Mouse (Mus musculus): ENCODE data around the gene Spindoc. TPM values are rescaled to one million over a fixed set of nuclear protein-coding genes. Genes with fewer than 3 reads are reported as not detected.

Gene Spindoc
- total and polyA plus RNA-seq, 3 experiments: 13.0 to 54.1 TPM; not detected in 1

- peaks cover 10 to 33% of the 10 kb centered on the region in 2 experiments for H3K36me3 ChIP-seq (ENCODE audit: control insufficient read depth in 1 of 2, insufficient read depth in 2 of 2, low read length in 2 of 2)
- H3K4me3 ChIP-seq (ENCODE audit: control insufficient read depth in 1 of 2, insufficient read depth in 1 of 2, low read depth in 2 of 2, low read length in 2 of 2): no peak overlapping the region
- no peaks in the 10 kb centered on the region for H3K9me3 ChIP-seq (replicated peaks; ENCODE audit: insufficient read depth, low read length)
- TF ChIP-seq POLR2AphosphoS5 (IDR thresholded peaks at IDR 0.05; ENCODE audit: borderline replicate concordance, low read depth, low read length) (no peak), ELF1 (IDR thresholded peaks at IDR 0.05; ENCODE audit: low read depth, low read length) (no peak)
- H3K27me3 ChIP-seq (ENCODE audit: control insufficient read depth in 1 of 2, insufficient read depth in 2 of 2, low read length in 2 of 2): no peaks in the 10 kb centered on the region
- peaks cover 12 to 42% of the 10 kb centered on the region in 2 experiments for H3K4me1 ChIP-seq (ENCODE audit: control insufficient read depth in 1 of 2, insufficient read depth in 2 of 2, low read length in 2 of 2)
- DNase-seq (ENCODE audit: low read depth, low spot score): no peak
- no peak overlapping the region for H3K27ac ChIP-seq (ENCODE audit: control insufficient read depth, low read depth, low read length)
- no peak overlapping the region for H3K9ac ChIP-seq (ENCODE audit: control insufficient read depth, low read depth, low read length, poor library complexity, severe bottlenecking)
- peaks cover 88% of the 10 kb centered on the region for H3K79me2 ChIP-seq (ENCODE audit: control insufficient read depth, insufficient read depth, low read length, poor library complexity)
Observed at GRCm38 (mm10) chr19:7335656-7336055, 47.1 kb downstream of the Spindoc start.

GRCm38 (mm10) chr19:7334049-7334448 lies 48.7 kb downstream of the Spindoc start:
- no peak for DNase-seq (ENCODE audit: low read depth, low spot score)
- Histone ChIP-seq H3K9ac (ENCODE audit: control insufficient read depth, low read depth, low read length, poor library complexity, severe bottlenecking) (no peak overlapping the region), H3K4me3 (ENCODE audit: control insufficient read depth in 1 of 2, insufficient read depth in 1 of 2, low read depth in 2 of 2, low read length in 2 of 2) (no peak overlapping the region), H3K27ac (ENCODE audit: control insufficient read depth, low read depth, low read length) (no peak overlapping the region), H3K36me3 (ENCODE audit: control insufficient read depth in 1 of 2, insufficient read depth in 2 of 2, low read length in 2 of 2) (peaks cover 15 to 26% of the 10 kb centered on the region in 2 experiments), H3K79me2 (ENCODE audit: control insufficient read depth, insufficient read depth, low read length, poor library complexity) (peaks cover 76% of the 10 kb centered on the region), H3K27me3 (ENCODE audit: control insufficient read depth in 1 of 2, insufficient read depth in 2 of 2, low read length in 2 of 2) (no peaks in the 10 kb centered on the region), H3K9me3 (replicated peaks; ENCODE audit: insufficient read depth, low read length) (no peaks in the 10 kb centered on the region), H3K4me1 (ENCODE audit: control insufficient read depth in 1 of 2, insufficient read depth in 2 of 2, low read length in 2 of 2) (peaks cover 10 to 30% of the 10 kb centered on the region in 2 experiments)
- TF ChIP-seq BHLHE40 (IDR thresholded peaks at IDR 0.05; ENCODE audit: borderline replicate concordance, low read depth, low read length) (no peak), HCFC1 (IDR thresholded peaks at IDR 0.05; ENCODE audit: low read depth, low read length) (no peak), TBP (IDR thresholded peaks at IDR 0.05; ENCODE audit: low read depth, low read length) (no peak), GABPA (IDR thresholded peaks at IDR 0.05; ENCODE audit: low read depth, low read length) (no peak), MAX (IDR thresholded peaks at IDR 0.05; ENCODE audit: low read length) (no peak), E2F4 (IDR thresholded peaks at IDR 0.05; ENCODE audit: borderline replicate concordance, low read depth, low read length) (no peak), NELFE (IDR thresholded peaks at IDR 0.05; ENCODE audit: low read depth, low read length) (no peak)

GRCm38 (mm10) chr19:7321391-7321790 lies 61.4 kb downstream of the Spindoc start:
- no peak for DNase-seq (ENCODE audit: low read depth, low spot score)
- H3K4me3 ChIP-seq (ENCODE audit: control insufficient read depth in 1 of 2, insufficient read depth in 1 of 2, low read depth in 2 of 2, low read length in 2 of 2): no peak overlapping the region
- H3K9ac ChIP-seq (ENCODE audit: control insufficient read depth, low read depth, low read length, poor library complexity, severe bottlenecking): no peak overlapping the region
- peaks cover 0 to 6% of the 10 kb centered on the region in 2 experiments; a peak in 3 of 4 replicates for H3K4me1 ChIP-seq (ENCODE audit: control insufficient read depth in 1 of 2, insufficient read depth in 2 of 2, low read length in 2 of 2)
- H3K9me3 ChIP-seq (replicated peaks; ENCODE audit: insufficient read depth, low read length): no peaks in the 10 kb centered on the region
- H3K27me3 ChIP-seq (ENCODE audit: control insufficient read depth in 1 of 2, insufficient read depth in 2 of 2, low read length in 2 of 2): no peaks in the 10 kb centered on the region
- TF ChIP-seq ZMIZ1 (IDR thresholded peaks at IDR 0.05; ENCODE audit: low read depth, low read length) (no peak), ZKSCAN1 (IDR thresholded peaks at IDR 0.05; ENCODE audit: low read depth, low read length) (no peak), E2F4 (IDR thresholded peaks at IDR 0.05; ENCODE audit: borderline replicate concordance, low read depth, low read length) (no peak), CHD1 (IDR thresholded peaks at IDR 0.05; ENCODE audit: low read depth, low read length) (no peak), EP300 (IDR thresholded peaks at IDR 0.05; ENCODE audit: low read depth in 1 of 2, low read length in 2 of 2) (no peak), NRF1 (IDR thresholded peaks at IDR 0.05; ENCODE audit: insufficient read depth, low read depth, low read length, poor library complexity, severe bottlenecking) (no peak), MYB (IDR thresholded peaks at IDR 0.05; ENCODE audit: low read depth, low read length) (no peak), ELF1 (IDR thresholded peaks at IDR 0.05; ENCODE audit: low read depth, low read length) (no peak)
- H3K36me3 ChIP-seq (ENCODE audit: control insufficient read depth in 1 of 2, insufficient read depth in 2 of 2, low read length in 2 of 2): peaks cover 8 to 9% of the 10 kb centered on the region in 2 experiments
- H3K79me2 ChIP-seq (ENCODE audit: control insufficient read depth, insufficient read depth, low read length, poor library complexity): peaks cover 51% of the 10 kb centered on the region
- no peak overlapping the region for H3K27ac ChIP-seq (ENCODE audit: control insufficient read depth, low read depth, low read length)
